Mouse (Mus musculus) liver, embryonic 13.5 days (tissue): ENCODE measurements at regions not wholly inside any gene's neighbourhood (a gene's known extent, or its start where the extent isn't known, plus 50 kb on each side); places are given as distances from the start of the nearest gene placed in this dataset.

Experiments
- ATAC-seq: fragments of 200-750 bp; cut with Nextera tagmentation; 2 replicates; pipeline ENCODE4 v1.8.0; 2017; ENCODE audit warnings: low read depth, mild to moderate bottlenecking, moderate number of reproducible peaks, moderate library complexity
- DNase-seq: peaks from one replicate; pipeline ENCODE4 v3.0.0; 2022
- H3K27ac ChIP-seq: fragments of 300-500 bp; sonication (generic); 2 replicates; pipeline ENCODE4 v1.5.1; 2015; ENCODE audit warnings: moderate library complexity, mild to moderate bottlenecking, inconsistent platforms
- H3K27me3 ChIP-seq: fragments of 300-500 bp; sonication (generic); 2 replicates; pipeline ENCODE4 v1.6.1; 2015; ENCODE audit warnings: mild to moderate bottlenecking, inconsistent platforms
- H3K36me3 ChIP-seq: fragments of 300-500 bp; sonication (generic); 2 replicates; pipeline ENCODE4 v1.6.1; 2015; ENCODE audit warnings: mild to moderate bottlenecking, inconsistent platforms
- H3K4me1 ChIP-seq: fragments of 300-500 bp; sonication (generic); replicated peaks from 2 replicates; pipeline ENCODE4 v1.6.1; 2015; ENCODE audit warnings: inconsistent platforms
- H3K4me2 ChIP-seq: fragments of 300-500 bp; sonication (generic); 2 replicates; pipeline ENCODE4 v1.6.1; 2015; ENCODE audit warnings: inconsistent platforms, mild to moderate bottlenecking, moderate library complexity
- H3K4me3 ChIP-seq: fragments of 300-500 bp; sonication (generic); replicated peaks from 2 replicates; pipeline ENCODE4 v1.5.1; 2015; ENCODE audit warnings: mild to moderate bottlenecking, inconsistent platforms
- H3K9ac ChIP-seq: fragments of 300-500 bp; sonication (generic); 2 replicates; pipeline ENCODE4 v1.6.1; 2015; ENCODE audit warnings: mild to moderate bottlenecking, inconsistent platforms
- H3K9me3 ChIP-seq: fragments of 300-500 bp; sonication (generic); replicated peaks from 2 replicates; pipeline ENCODE4 v1.6.1; 2016; ENCODE audit warnings: inconsistent platforms
- WGBS: fragments of 180-500 bp; shearing (Covaris S2); methylation state at CpG from one replicate; pipeline ENCODE4 v1.1.7; 2015; ENCODE audit not compliant: insufficient replicate concordance; 5-methylcytosine and 5-hydroxymethylcytosine counted together

GRCm38 (mm10) chr4:35417866-35418265 lies 191.9 kb upstream of the C9orf72 start:
- WGBS = 44% methylated on average over 3 of the region's 3 CpGs
- no peak overlapping the region for H3K4me2 ChIP-seq

GRCm38 (mm10) chr4:35413488-35413887 lies 187.5 kb upstream of the C9orf72 start:
- no peaks in the 10 kb centered on the region for H3K27me3 ChIP-seq
- no peak for DNase-seq
- H3K27ac ChIP-seq = no peak overlapping the region
- no peak overlapping the region for H3K9ac ChIP-seq
- no peak overlapping the region for H3K4me2 ChIP-seq
- ATAC-seq = no peak
- no peaks in the 10 kb centered on the region for H3K36me3 ChIP-seq
- H3K4me1 ChIP-seq = no peaks in the 10 kb centered on the region
- H3K4me3 ChIP-seq = no peak overlapping the region
- H3K9me3 ChIP-seq = no peaks in the 10 kb centered on the region
- WGBS = 71% methylated on average over 3 of the region's 3 CpGs

More at GRCm38 (mm10) chr4:35417866-35418265, 191.9 kb upstream of the C9orf72 start:
- no peaks in the 10 kb centered on the region for H3K36me3 ChIP-seq
- no peak overlapping the region for H3K4me3 ChIP-seq
- H3K27me3 ChIP-seq = no peaks in the 10 kb centered on the region
- H3K9ac ChIP-seq = no peak overlapping the region
- DNase-seq (no peak), ATAC-seq (no peak)
- no peak overlapping the region for H3K27ac ChIP-seq
- H3K9me3 ChIP-seq = no peaks in the 10 kb centered on the region
- no peaks in the 10 kb centered on the region for H3K4me1 ChIP-seq

- no peaks in the 10 kb centered on the region for H3K9me3 ChIP-seq
- no peaks in the 10 kb centered on the region for H3K27me3 ChIP-seq
- H3K36me3 ChIP-seq = no peaks in the 10 kb centered on the region
- H3K27ac ChIP-seq = no peak overlapping the region
- H3K4me2 ChIP-seq = no peak overlapping the region
- DNase-seq = no peak
- no peaks in the 10 kb centered on the region for H3K4me1 ChIP-seq
- no peak overlapping the region for H3K4me3 ChIP-seq
- 65% methylated on average over 7 of the region's 7 CpGs for WGBS
- H3K9ac ChIP-seq = no peak overlapping the region
- ATAC-seq = no peak
Observed at GRCm38 (mm10) chr4:35405301-35406006, 179.5 kb upstream of the C9orf72 start.

- no peak overlapping the region for H3K4me3 ChIP-seq
- 50% methylated on average over 2 of the region's 2 CpGs for WGBS
- no peaks in the 10 kb centered on the region for H3K27me3 ChIP-seq
- no peak overlapping the region for H3K27ac ChIP-seq
- no peaks in the 10 kb centered on the region for H3K36me3 ChIP-seq
- no peak overlapping the region for H3K9ac ChIP-seq
- no peaks in the 10 kb centered on the region for H3K9me3 ChIP-seq
- ATAC-seq (no peak), DNase-seq (no peak)
- H3K4me1 ChIP-seq = no peaks in the 10 kb centered on the region
- H3K4me2 ChIP-seq = no peak overlapping the region
Observed at GRCm38 (mm10) chr4:35404068-35404467, 178.1 kb upstream of the C9orf72 start.

GRCm38 (mm10) chr4:35403594-35403993 lies 177.6 kb upstream of the C9orf72 start:
- Histone ChIP-seq H3K27ac (no peak overlapping the region), H3K27me3 (no peaks in the 10 kb centered on the region), H3K4me1 (no peaks in the 10 kb centered on the region), H3K9me3 (no peaks in the 10 kb centered on the region), H3K9ac (no peak overlapping the region), H3K4me2 (no peak overlapping the region), H3K4me3 (no peak overlapping the region), H3K36me3 (no peaks in the 10 kb centered on the region)
- ATAC-seq = no peak
- DNase-seq = no peak
- WGBS = 60% methylated on average over 6 of the region's 6 CpGs

- no peak for ATAC-seq
- 64% methylated on average over 9 of the region's 9 CpGs for WGBS
Observed at GRCm38 (mm10) chr4:35402376-35403133, 176.6 kb upstream of the C9orf72 start.

GRCm38 (mm10) chr4:35401783-35402182 lies 175.8 kb upstream of the C9orf72 start:
- WGBS = 59% methylated on average over 4 of the region's 4 CpGs
- Histone ChIP-seq H3K4me3 (no peak overlapping the region), H3K9me3 (no peaks in the 10 kb centered on the region), H3K36me3 (no peaks in the 10 kb centered on the region), H3K9ac (no peak overlapping the region), H3K4me2 (no peak overlapping the region), H3K4me1 (no peaks in the 10 kb centered on the region), H3K27ac (no peak overlapping the region), H3K27me3 (no peaks in the 10 kb centered on the region)
- ATAC-seq (no peak), DNase-seq (no peak)

More at GRCm38 (mm10) chr4:35402376-35403133, 176.6 kb upstream of the C9orf72 start:
- Histone ChIP-seq H3K9me3 (no peaks in the 10 kb centered on the region), H3K9ac (no peak overlapping the region), H3K27ac (no peak overlapping the region), H3K4me3 (no peak overlapping the region), H3K27me3 (no peaks in the 10 kb centered on the region), H3K36me3 (no peaks in the 10 kb centered on the region), H3K4me2 (no peak overlapping the region), H3K4me1 (no peaks in the 10 kb centered on the region)
- DNase-seq = no peak

- Histone ChIP-seq H3K27me3 (no peaks in the 10 kb centered on the region), H3K36me3 (no peaks in the 10 kb centered on the region), H3K9ac (no peak overlapping the region), H3K9me3 (no peaks in the 10 kb centered on the region), H3K27ac (no peak overlapping the region), H3K4me1 (no peaks in the 10 kb centered on the region), H3K4me2 (no peak overlapping the region), H3K4me3 (no peak overlapping the region)
- WGBS = 70% methylated on average over 6 of the region's 6 CpGs
- DNase-seq (no peak), ATAC-seq (no peak)
Observed at GRCm38 (mm10) chr4:35400511-35400910, 174.5 kb upstream of the C9orf72 start.

- WGBS = 72% methylated on average over 5 of the region's 5 CpGs
- no peaks in the 10 kb centered on the region for H3K9me3 ChIP-seq
- H3K36me3 ChIP-seq = no peaks in the 10 kb centered on the region
- H3K4me1 ChIP-seq = no peaks in the 10 kb centered on the region
- no peaks in the 10 kb centered on the region for H3K27me3 ChIP-seq
- no peak overlapping the region for H3K4me2 ChIP-seq
- DNase-seq = no peak
- H3K9ac ChIP-seq = no peak overlapping the region
- ATAC-seq = no peak
- no peak overlapping the region for H3K4me3 ChIP-seq
- no peak overlapping the region for H3K27ac ChIP-seq
Observed at GRCm38 (mm10) chr4:35395583-35395877, 169.6 kb upstream of the C9orf72 start.

GRCm38 (mm10) chr4:35394821-35395582 lies 169.0 kb upstream of the C9orf72 start:
- no peak overlapping the region for H3K4me3 ChIP-seq
- ATAC-seq = no peak
- H3K4me1 ChIP-seq = no peaks in the 10 kb centered on the region
- no peaks in the 10 kb centered on the region for H3K36me3 ChIP-seq
- H3K4me2 ChIP-seq = no peak overlapping the region
- 72% methylated on average over 16 of the region's 16 CpGs for WGBS
- H3K27ac ChIP-seq = no peak overlapping the region
- DNase-seq = no peak
- no peaks in the 10 kb centered on the region for H3K27me3 ChIP-seq
- no peak overlapping the region for H3K9ac ChIP-seq
- no peaks in the 10 kb centered on the region for H3K9me3 ChIP-seq

GRCm38 (mm10) chr4:35375791-35376190 lies 149.8 kb upstream of the C9orf72 start:
- Histone ChIP-seq H3K27me3 (no peaks in the 10 kb centered on the region), H3K4me3 (no peak overlapping the region), H3K9ac (no peak overlapping the region), H3K27ac (no peak overlapping the region), H3K9me3 (0 out of 2 replicates have a peak, but pooled peaks cover 5% of the 10 kb centered on the region), H3K4me1 (no peaks in the 10 kb centered on the region), H3K4me2 (no peak overlapping the region), H3K36me3 (no peaks in the 10 kb centered on the region)
- WGBS = 75% methylated on average over 4 of the region's 4 CpGs
- DNase-seq (no peak), ATAC-seq (no peak)
